Mouse (Mus musculus): ENCODE measurements around the gene Cacnb4.

Gene Cacnb4

DNA sequence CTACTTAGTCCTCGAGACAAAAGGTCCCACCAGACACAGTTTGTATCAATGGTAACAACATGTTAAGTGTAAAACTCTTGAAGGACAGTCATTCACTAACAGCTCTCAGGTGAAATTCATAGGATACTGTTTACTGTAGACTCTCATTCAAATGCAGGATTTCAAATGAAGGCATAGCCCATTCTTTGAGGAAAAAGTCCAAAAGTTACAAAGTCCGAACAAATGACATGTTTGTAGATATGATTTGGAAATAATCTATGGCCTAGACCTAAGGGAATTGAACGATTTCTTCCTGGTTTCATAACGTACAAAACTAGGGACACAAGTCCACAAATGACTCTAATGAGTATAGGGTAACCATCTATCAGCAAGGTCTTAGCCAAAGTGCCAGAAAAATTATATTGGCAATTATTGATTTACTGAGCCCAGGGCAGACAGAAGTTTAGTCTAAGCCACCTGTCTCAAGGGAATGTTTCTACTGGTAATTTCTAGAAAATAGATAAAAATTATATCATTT is 206.5 kb downstream of the Cacnb4 start:
- no peak for DNase-seq (ENCODE audit: low spot score)

DNA sequence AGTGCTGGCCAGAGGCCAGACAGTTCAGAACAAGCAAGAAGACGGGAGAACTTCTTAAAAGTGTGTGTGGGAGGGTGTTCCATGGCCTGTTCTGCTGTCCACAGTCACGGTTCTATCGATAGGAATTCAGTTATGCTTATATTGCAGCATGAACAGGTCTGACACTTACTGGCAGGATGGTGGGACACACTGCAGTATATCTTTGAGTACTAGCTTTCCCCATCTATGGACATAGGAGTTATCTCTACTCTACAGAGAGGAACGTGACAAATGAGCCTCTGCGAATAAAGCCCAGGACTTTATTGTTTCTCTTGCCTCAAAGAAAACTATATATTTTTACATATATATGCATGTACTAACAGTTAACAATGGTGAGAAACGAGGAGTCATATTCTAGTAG is 209.0 kb downstream of the Cacnb4 start:
- no peak for DNase-seq (ENCODE audit: low spot score)

DNA sequence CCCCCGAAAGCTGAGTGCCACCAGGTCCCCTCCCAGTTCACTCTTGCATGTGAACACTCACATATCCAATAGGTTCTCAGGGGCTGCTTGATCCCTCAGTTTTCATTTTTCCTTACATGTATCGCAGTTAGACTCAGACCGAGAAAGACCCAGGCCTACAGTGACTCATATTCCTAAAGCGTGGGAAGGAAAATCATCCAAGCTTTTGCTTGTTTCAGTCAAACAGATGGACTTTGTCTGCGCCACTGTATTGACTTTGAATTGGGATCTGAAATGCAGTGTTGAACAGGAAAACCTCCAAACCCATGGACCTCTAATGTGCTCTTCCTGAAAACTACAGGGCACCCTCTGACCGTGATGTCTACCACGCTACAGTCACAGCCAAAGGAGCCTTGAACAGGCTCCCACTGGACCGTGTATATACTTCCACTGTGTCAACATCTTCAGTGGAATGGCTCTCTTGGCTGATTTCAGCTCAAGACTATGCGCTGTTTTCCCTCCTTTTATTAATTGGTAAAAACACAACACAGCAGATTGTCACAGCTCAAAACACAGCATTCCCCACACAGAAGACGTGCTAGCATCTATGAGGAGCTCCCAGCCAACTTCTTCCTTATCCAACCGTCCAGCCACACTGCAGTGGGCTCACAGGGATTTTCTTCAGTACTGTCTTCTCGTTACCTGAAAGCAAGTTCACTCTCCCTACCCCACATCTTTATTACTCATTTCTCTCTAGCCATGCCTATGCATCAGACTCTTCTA is 215.2 kb downstream of the Cacnb4 start:
- no peak for DNase-seq (ENCODE audit: low spot score)

DNA sequence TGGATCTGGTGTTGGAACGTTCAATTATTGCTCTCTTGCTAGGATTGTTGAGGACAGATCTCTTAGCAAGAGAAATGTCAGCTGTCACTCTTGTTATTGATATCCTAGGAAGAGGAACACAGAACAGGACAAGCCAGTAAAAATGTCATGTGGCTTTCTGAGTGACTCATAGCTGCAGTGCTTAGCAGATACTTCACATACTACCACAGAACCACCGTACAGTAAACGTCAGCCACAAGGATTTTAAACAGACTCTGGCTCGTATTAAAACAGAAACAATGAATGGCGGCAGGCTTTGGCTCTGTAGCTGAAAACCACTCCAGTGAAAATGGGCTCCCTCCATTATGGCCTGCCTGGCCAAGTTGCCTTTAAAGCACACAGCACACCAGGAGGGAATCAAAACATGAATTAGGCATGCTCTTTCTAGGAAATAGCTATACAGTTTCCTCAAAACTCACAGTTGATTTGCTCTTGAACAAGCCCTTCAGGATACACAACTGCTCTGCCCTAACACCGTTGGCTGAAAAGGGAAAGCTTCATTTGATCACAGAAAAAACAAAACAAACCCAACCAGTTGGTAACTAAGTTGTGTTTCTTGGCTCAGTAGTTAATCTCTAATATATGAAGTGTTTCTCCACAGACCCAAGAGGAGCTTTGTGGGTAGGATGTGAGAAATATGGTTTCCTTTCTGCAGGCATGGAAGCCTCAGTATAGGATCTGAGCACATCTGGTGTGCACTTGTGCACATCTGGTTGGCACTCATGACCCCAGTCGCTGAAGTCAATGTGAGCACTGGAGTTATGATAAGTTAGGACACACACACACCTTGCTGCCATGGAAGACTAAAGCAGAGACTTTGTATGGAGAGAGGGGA is 220.8 kb downstream of the Cacnb4 start:
- DNase-seq (ENCODE audit: low spot score): no peak

GRCm38 (mm10) chr2:52449818-52450217 is 226.8 kb downstream of the Cacnb4 start:
- no peak for DNase-seq (ENCODE audit: low spot score)

- no peak for DNase-seq (ENCODE audit: low spot score)
These were observed 227.7 kb downstream of the Cacnb4 start for GRCm38 (mm10) chr2:52448916-52449315.

- no peak for DNase-seq (ENCODE audit: low spot score)
These were observed 230.0 kb downstream of the Cacnb4 start for GRCm38 (mm10) chr2:52446648-52447047.

- no peak for DNase-seq (ENCODE audit: low spot score)
These were observed 234.5 kb downstream of the Cacnb4 start for GRCm38 (mm10) chr2:52442125-52442524.

GRCm38 (mm10) chr2:52440420-52441015 is 236.1 kb downstream of the Cacnb4 start:
- DNase-seq (ENCODE audit: low spot score): no peak

DNA sequence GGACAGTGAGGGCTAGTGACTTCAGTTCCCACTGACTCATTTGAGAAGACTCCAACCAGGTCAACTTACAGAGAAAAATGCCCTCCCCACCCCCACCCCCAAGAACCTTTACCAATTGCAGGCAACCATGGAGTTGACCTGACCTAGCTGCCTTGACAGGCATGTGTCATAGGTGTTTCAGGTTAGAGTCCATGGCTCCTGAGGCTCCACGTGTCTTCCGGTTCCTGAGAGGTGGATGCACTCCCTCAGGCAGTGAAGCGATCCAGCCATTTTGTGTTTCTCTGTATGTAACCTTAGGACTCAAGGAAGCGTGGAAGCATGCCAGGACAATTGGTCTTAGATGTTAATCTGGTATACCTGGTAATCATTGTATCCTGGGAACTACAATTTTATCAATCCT is 238.2 kb downstream of the Cacnb4 start:
- no peak for DNase-seq (ENCODE audit: low spot score)

DNA sequence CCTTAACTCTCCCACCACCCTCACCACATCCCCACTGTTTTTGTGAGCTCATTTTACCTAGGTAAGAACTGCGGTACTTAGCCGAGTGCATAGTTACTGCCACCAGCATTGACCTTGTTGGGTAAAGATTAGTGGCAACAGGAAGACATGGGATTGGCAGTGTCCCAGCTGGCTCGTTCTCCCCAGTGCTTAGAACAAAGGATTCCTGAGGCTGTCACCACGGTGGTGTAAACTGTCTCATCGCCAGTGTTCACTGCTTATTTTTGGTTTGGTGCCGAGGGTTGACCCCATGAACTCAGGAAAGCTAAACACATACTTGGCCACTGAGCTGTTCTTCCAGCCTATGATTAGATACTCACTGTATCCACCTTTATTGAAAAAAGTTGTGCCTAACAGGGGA is 238.6 kb downstream of the Cacnb4 start:
- no peak for DNase-seq (ENCODE audit: low spot score)

- no peak for DNase-seq (ENCODE audit: low spot score)
These were observed 240.6 kb downstream of the Cacnb4 start for GRCm38 (mm10) chr2:52435919-52436632.

DNA sequence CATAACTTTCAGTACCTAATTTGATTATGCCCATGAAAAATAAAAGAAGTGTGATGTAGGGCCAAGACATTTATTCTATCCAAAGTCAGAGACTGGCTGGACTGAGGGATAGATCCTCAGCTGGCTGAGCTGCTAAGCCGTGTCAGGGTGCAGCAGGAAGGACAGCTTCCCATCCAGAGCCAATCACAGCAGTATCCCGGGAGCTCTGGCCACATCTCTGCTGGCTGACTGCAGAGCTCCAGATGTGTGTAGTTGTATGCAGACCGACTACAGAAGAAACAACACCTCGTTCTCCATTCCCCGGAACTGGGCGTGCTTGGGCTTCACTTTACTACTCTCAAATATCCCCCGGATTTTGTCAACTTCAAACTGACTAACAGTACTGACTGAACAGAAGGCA is 243.3 kb downstream of the Cacnb4 start:
- DNase-seq (ENCODE audit: low spot score): no peak

- DNase-seq (ENCODE audit: low spot score): no peak
These were observed 249.2 kb downstream of the Cacnb4 start for GRCm38 (mm10) chr2:52427383-52427782.

- no peak for DNase-seq (ENCODE audit: low spot score)
These were observed 250.6 kb downstream of the Cacnb4 start for GRCm38 (mm10) chr2:52426041-52426440.

DNA sequence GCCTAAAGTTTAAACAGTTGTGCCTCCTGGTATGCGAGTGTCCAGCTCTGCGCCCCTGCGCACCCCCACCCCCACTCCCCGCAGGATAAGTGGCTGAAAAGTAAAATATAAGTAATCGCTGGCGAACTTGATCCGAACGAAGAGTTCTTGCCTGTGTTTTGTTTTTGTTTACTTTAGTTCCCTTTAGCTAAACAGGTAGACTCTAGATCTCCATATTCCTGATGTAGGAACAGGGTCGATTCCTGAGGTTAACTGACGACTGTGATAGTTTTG is 251.2 kb downstream of the Cacnb4 start:
- no peak for DNase-seq (ENCODE audit: low spot score)

DNA sequence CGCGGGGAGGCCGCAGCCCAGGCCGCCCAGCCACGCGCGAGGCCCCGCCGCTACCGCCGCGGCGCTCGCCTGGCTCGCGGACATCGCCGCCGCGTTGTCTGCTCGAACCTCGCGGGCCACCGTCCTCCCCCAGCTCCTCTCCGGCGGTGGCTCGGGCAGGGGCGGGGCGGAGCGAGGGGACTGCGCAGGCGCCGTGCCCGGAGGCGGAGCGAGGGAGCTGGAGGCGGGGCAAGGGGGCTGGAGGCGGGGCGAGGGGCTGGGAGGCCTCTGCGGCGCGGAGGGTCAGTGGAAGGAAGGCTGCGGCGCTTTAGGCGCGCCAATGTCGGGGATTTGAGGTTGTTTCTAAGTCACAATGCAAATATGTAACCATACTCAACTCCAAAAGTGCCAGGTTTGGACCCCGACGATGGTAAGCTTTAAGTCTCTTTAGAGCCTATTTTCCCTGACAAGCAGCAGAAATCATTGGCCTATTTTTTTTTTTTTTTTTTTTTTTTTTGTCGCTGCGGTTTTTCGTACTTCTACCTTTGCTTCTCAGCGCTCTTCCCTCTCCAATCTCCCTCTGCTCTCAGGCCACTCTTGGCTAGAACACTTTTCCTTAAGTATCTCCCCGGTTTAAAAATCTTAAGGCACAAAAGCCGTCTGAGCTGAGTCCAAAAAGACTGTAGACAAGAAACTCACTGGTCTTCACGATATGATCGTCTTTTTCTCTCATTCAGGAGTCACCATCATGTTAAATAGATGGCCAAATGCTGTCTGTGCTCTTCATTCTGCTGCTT is 251.7 kb downstream of the Cacnb4 start, which contains the start of gene Arl5a:
Arl5a (minus strand) TSS at position 155 of the 776 bp plus-strand sequence.
- peak; percentile 85 for DNase-seq (ENCODE audit: low spot score)

DNA sequence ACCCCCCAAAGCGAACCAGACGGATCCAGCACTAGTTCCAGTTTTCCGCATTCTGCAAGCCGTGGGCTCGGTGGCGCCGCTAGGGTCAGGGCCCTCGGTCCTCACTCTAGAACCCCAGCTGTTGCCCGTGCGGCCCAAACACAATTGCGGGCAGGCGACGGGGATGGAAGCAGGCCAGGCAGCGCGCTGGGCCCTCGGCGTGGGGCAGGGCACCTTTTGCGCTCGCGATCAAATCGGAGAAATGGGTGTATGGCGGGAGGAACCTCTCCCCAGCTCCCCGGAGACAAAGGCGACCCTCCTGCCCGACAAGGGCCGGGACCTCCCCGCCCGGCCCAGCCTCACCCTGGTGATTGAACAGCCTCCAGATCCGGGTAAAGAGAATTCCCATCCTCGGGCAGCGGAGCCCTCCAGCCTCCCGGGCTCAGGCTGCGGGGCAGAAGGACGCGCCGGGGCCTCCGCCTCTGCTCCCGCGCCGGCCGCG is 252.3 kb downstream of the Cacnb4 start:
- DNase-seq (ENCODE audit: low spot score): peak; percentile 30

DNA sequence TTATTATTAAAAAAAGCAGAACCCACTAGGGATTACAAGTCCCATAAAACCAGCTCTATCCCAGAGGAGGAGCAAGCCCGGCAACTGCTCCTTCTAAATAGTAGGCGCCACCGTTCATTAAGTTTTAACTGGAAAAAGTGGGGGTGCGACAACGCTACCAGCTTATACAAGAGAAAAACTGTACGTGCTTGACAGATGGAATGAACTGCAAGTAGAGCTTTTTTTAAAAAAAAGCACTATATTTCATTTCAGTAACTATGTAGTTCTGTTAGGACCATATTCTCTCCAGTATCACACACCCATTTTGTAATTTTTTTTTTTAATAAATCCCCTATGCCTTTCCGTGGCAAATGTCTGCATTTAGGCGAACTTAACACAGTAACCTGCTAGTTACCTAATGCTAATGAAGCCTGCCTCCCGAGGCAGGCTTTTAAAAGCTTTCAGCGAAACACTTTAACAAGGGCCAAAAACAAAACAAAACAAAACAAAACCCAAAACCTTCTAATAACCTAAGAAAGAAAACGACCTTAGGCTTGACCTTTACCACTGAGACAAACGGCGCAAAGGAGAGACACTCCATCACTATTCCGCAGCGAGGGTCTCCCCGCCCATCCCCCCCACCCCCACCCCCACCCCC is 252.9 kb downstream of the Cacnb4 start:
- DNase-seq (ENCODE audit: low spot score): no peak

DNA sequence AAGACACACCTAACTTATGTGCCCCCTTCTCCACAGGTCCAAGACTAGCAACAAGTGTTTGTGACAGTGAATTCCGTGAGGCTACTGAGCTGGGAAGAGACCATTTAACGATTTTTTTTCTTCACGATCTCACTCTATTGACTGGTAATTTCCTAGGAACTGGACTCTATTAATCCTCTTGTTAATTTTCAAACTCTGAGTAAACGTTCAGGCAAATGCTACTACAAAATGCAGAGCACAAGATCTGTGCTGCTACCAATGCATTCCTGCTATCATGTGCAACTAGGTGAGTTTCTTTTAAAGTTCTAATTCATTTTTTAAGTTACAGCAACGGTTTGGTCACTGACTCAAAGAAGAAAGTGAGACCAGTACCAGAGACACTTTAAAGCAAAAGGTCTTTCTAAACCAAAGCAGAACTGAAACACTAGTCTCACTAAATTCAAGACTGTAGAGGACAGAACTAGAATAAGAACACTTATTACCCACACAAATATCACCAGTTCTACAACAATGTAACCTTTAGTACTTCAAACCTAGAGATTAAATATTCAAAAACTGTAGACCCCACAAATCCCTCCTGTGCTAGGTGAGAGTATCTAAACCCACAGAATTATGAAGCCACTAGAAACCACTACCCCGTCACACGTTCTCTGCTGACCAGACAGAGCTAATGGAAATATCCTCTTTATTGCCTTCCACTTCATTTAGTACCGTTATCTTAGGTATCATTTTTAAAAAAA is 253.6 kb downstream of the Cacnb4 start:
- no peak for DNase-seq (ENCODE audit: low spot score)

Data from left cerebral cortex, adult 11 months (tissue).